Mouse (Mus musculus): ENCODE measurements around the gene Pknox2. TPM values are rescaled to one million over a fixed set of nuclear protein-coding genes. Genes with fewer than 3 reads are reported as not detected.

Pknox2 gene
- 10 to 100 TPM; 31.4 to 36.3 TPM for total RNA-seq (2021)
- long read RNA-seq, partial matches to known transcripts = 1 of 7 reads
- long read RNA-seq, other reads (novel, unspliced or antisense) = 5 of 7 reads

- DNase-seq (ENCODE audit: low spot score in 2 of 2) = peak; percentile 90 to 92
Observed at GRCm38 (mm10) chr9:37147359-37147685, at the start of gene Pknox2. Pknox2 (minus strand) TSS chr9:37147407.

DNA sequence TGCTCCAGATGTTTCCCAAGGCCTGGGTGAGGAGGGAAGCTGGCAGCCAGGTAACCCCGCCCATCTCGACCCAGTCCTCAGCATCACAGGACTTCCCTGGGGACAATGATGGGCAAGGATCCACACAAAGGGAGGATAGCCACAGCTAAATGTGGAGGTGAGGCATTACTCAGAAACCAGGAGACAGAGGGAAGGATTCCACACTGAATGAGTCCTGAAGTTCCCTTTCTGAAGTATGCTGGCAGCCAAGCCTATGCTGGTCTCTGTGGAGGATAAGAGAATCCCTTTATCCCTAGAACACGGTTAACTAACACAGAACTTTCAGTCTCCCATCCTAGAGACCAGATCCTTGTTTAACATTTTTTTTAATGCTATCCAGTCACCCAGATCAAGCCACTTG, 40.8 kb upstream of the Pknox2 start:
- no peak for DNase-seq (ENCODE audit: low spot score in 2 of 2)

DNA sequence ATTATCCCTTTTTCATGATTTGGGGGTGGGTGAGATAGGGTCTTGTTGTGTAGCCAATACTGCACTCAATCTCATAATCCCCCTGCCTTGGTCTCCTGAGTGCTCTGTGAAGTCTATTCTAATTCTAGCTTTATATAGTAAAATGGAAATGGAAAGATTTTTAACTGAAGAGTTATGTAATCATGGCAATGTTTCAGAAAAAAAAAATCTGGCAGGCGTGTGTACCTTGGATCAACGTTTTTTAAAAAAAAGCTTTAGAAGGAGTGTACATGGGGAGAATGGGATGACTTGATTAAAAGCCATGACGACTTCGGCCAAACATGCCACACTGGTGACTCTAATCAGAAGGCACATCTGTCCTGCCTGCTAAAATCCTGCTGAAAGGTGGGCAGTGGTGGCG, 40.2 kb upstream of the Pknox2 start:
- DNase-seq (ENCODE audit: low spot score in 2 of 2) = no peak

DNA sequence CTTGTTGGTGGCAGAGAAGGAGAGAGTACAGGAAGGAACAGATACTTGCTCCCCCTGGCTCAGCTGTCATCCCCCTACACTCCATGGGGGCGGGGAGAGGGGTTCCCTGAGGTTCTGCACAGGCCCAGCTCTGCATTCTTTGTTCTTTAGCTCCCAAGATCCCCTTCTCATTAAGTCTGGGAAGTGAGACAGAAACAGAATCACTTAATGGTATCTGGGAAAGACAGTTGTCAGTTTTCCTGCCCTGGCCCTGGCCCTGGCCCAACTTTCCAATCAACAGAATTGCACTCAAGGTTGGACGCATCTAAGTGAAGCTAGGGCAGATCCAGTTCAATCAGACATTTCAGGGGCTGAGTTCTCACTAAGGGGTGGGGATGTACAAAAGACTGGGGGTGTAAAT, 36.0 kb upstream of the Pknox2 start:
- DNase-seq (ENCODE audit: low spot score in 2 of 2) = no peak

DNA sequence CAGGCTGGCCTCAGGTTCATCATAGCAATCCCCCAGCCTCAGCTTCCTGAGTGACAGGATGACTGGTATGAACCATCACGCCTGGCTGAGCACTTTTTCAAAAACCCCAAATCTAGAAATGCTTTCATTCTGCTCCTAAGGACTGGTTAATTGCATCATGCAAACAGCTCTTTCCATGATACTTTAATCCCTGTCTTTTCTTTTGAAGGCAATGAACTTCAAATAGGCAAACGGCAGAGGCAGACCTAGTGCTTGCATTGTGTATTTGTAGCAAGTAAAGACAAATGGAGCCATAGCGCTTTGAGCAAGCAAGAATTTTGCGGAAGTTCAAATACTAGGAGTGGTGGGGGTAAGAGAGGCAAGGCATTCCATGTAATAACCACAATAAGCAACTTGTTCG, 34.4 kb upstream of the Pknox2 start:
- no peak for DNase-seq (ENCODE audit: low spot score in 2 of 2)

DNA sequence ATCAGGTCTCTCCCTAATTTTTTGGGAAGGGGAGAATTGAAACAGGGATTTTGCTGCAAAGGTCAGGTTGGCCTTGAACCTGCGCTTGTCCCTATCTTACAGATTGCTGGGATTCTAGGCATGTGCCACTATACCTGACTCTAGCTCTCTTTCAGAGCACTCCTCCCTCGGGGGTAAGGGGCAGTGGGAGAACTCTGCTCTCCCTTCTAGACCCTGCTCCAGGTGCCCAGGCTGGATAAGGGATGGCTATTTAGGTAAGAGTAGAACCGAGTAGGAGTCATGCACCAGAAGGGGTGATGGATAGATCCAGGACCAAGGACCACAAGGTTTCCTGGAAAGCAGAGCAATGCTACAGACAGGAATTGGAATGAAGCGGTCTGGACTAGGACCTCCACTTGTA, 32.4 kb upstream of the Pknox2 start:
- DNase-seq (ENCODE audit: low spot score in 2 of 2) = no peak

DNA sequence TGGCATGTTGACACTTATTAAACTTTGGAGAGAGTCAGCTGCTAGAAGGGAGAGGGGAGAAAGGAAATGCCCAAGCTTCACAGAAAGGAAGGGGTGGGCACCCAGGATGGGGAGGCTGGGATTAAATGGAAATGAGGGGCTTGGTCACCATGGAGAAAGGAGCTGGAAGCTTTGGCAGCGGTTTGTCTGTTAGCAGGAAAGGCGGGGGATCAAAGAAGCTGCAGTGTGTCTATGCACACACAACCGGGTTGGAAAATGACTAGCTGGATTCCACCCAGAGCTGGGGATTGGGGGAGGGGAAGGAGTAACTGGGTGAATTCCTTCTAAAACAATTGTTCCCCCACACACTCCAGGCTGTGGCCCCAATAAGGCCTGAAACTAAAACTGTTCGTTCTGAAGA, 31.7 kb upstream of the Pknox2 start:
- peak; percentile 52 to 58 for DNase-seq (ENCODE audit: low spot score in 2 of 2)

DNA sequence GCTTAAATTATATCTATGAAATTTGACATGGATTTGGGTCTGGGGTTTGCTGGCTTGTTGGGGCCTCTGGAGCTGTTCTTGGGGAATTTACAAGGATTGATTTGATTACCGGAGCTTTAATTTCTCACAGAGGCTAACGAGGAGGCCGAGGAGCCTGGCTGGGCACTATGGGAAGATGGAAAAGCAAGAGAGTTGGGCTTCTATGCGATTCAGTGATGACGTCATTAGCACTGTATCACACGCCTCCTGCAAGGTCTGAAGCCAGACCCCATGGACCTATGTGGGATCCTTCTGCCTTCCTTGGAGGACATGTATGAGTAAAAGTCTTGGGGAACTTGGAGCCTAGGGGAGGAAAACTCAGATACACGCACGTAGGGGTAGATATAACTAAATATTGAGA, 30.3 kb upstream of the Pknox2 start:
- DNase-seq (ENCODE audit: low spot score in 2 of 2) = no peak

GRCm38 (mm10) chr9:37177107-37177506, 29.9 kb upstream of the Pknox2 start:
- DNase-seq (ENCODE audit: low spot score in 2 of 2) = peak; percentile 81 to 84

DNA sequence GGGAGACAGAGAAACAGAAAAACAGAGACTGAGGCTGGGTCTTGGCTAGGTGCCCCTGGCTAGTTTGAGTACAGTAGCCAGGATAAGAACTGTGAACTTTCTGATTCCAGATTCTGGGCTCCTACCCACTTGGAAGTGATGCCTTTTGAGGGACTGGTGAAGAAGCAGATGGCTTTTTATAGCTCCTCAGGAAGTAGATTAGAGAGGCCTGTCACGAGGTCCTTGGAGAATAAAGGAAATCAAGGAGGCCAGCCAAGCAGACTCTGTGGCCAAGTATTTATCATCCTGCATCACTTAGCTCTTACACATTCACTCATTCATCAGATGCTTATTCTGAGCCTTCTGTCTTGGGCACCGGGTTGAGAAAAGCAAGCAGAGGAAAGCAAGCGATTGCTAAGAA, 28.8 kb upstream of the Pknox2 start:
- DNase-seq (ENCODE audit: low spot score in 2 of 2) = no peak

- no peak for DNase-seq (ENCODE audit: low spot score in 2 of 2)
Observed at GRCm38 (mm10) chr9:37173376-37173775, 26.2 kb upstream of the Pknox2 start.

DNA sequence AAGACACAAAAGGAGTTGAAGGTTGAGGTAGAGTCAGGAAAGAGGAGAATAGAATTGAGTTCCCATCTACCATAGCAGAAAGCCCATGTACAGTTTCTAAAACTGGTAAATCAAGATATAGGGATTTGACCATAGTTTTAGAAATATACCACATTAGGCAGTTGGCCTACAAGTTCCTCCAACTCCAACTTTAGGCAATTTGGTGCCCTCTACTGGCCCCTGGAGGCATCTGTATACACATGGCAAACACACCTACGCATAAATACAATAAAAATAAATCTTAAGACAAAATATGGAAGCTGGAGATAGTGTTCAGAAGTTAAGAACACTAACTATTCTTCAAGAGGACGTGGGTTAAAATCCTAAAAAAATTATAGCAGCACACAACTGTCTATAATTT, 19.7 kb upstream of the Pknox2 start:
- DNase-seq (ENCODE audit: low spot score in 2 of 2) = peak in 1 of 2 experiments; percentile 25

GRCm38 (mm10) chr9:37160686-37161085, 13.5 kb upstream of the Pknox2 start:
- no peak for DNase-seq (ENCODE audit: low spot score in 2 of 2)

GRCm38 (mm10) chr9:37147886-37148285, 679 bp upstream of the Pknox2 start:
- DNase-seq (ENCODE audit: low spot score in 2 of 2) = peak in 1 of 2 experiments; percentile 18

GRCm38 (mm10) chr9:37146603-37147358, 426 bp downstream of the Pknox2 start:
- peak; percentile 79 to 81 for DNase-seq (ENCODE audit: low spot score in 2 of 2)

DNA sequence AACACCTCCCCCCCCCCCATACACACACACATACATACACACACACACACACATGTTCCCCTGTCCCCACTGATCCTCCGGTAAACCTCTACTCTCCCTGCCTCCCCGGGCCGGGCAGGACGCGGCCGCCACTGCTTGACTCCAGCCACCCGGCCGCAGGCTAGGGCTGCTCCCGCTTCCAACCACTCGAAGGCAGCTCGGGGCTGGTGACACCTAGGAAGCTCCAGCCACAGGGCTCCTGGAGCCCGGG, 929 bp downstream of the Pknox2 start:
- no peak for DNase-seq (ENCODE audit: low spot score in 2 of 2)

DNA sequence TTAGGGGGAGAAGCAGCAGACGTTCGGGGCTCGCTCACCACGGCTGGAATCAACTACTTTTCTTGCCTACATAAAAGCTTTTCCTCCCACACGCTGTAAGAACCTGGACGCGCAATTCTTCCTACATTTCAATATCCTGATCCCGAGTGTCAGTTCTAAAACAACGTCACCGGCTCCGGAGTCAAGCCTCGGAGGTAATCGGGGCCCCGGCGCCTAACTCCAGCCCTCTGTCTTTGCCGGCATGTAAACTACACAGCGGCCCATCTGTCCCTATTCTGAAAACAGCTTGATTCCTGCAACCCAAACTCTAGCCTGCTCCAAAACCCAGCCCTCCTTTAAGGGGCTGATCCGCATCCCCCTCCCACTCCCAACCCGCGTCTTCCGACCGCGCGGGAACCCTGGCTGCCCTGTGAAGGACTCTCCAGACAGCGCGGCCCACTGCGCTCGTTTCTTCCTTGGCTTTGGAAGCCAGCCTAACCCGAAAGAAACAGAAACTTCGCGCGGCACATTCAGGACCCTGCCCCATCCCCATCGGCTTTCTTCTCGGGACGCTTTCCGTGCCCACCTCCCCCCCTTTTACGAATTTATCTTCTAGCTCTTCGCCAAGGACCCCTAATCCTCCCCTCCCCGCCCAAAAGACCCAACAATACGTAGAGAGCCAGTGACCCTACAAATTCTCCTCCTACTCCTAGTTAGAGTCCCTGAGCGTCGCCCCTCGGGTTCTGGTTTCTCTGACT, 1.4 kb downstream of the Pknox2 start:
- peak; percentile 54 to 57 for DNase-seq (ENCODE audit: low spot score in 2 of 2)

GRCm38 (mm10) chr9:37145151-37145615, 2.0 kb downstream of the Pknox2 start:
- peak; percentile 49 to 59 for DNase-seq (ENCODE audit: low spot score in 2 of 2)

DNA sequence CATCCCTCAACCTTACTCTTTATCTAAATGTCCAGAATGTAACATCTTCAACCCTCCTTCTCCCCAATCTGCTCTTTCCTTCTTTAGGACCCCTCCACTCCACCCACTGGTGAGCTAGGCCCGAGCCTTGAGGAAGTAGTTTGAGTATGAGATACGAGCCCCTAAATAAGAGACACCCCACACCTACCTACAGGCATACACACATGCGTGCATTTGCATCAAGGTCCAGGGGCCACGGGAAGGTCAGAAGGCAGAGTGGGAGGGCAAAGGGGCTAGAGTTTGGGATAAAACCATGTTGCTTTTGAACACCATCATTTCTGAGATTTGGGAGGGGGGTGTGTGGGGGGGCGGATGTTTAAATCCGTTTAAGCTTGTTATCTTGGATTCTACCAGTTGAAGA, 2.5 kb downstream of the Pknox2 start:
- DNase-seq (ENCODE audit: low spot score in 2 of 2) = no peak

GRCm38 (mm10) chr9:37144251-37144650, 3.0 kb downstream of the Pknox2 start:
- DNase-seq (ENCODE audit: low spot score in 2 of 2) = peak; percentile 47 to 62

GRCm38 (mm10) chr9:37143046-37143931, 3.9 kb downstream of the Pknox2 start:
- no peak for DNase-seq (ENCODE audit: low spot score in 2 of 2)

GRCm38 (mm10) chr9:37142107-37142506, 5.1 kb downstream of the Pknox2 start:
- DNase-seq (ENCODE audit: low spot score in 2 of 2) = no peak
